8 mouse cellular contexts compared by ENCODE assay signal in the genomic region with DNA sequence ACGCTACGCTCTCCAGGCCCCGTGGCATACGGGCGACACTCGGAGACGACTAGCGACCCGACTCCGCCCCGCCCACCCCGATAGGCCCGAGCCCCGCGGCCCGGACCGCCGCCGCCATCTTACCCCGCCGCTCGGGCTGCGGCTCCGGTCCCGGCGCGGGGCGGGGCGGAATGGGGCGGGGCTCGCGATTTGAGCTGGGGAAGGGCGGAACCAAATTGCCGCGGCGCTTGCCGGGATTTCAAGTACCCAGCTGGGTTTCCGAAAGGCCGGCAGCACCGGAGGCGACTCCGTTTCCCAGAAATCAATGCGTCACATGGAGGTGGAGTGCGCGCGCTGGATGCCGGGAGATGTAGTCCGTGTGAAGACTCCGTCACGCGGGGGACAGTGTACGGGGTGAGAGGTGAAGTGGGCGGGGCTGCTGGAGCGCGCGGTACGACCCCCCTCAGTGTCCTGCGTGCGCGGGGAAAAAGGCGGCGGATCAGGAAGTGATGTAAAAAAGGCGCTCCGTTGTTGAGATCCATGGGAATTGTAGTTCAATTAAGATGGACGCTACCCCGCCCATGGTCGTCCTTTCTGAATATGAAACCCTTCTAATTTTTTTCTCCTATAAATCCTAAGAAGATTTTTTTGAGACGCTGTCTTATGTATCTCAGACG. TPM values are rescaled to one million over a fixed set of nuclear protein-coding genes. Genes with fewer than 3 reads are reported as not detected.
A peak's percentile ranks its signal among the peaks of the same experiment; 100 is the strongest.
DNase-seq lines count a peak whose midpoint lies in the region; ATAC-seq and TF ChIP-seq lines count a peak whose summit lies in the region.

A gene (minus strand): TSS at position 407 of the 656 bp plus-strand sequence.

- under 1% methylated on average over 68 of the region's 69 CpGs for WGBS in heart, embryonic 12.5 days
- under 1% methylated on average over 63 of the region's 69 CpGs for WGBS in kidney, postnatal 0 days
- WGBS in liver, embryonic 11.5 days: under 1% methylated on average over 68 of the region's 69 CpGs
- under 1% methylated on average over 69 of the region's 69 CpGs for WGBS in stomach, embryonic 14.5 days

- H3K9me3 ChIP-seq in heart, embryonic 12.5 days (replicated peaks): no peaks in the 10 kb centered on the region
- no peaks in the 10 kb centered on the region for H3K9me3 ChIP-seq in kidney, postnatal 0 days (replicated peaks; ENCODE audit: low read length)
- H3K9me3 ChIP-seq in liver, embryonic 11.5 days (ENCODE audit: control insufficient read depth, low read length): no peaks in the 10 kb centered on the region
- no peaks in the 10 kb centered on the region for H3K9me3 ChIP-seq in stomach, embryonic 14.5 days (ENCODE audit: control insufficient read depth, low read depth, low read length)

- H3K4me2 ChIP-seq in heart, embryonic 12.5 days: peak within 1 kb of the TSS; percentile 80
- peak within 1 kb of the TSS; percentile 76 for H3K4me2 ChIP-seq in kidney, postnatal 0 days (ENCODE audit: low read length)
- H3K4me2 ChIP-seq in liver, embryonic 11.5 days: peak within 1 kb of the TSS; percentile 86
- H3K4me2 ChIP-seq in stomach, embryonic 14.5 days (replicated peaks; ENCODE audit: low read depth, low read length): peak within 1 kb of the TSS; percentile 78

- H3K27ac ChIP-seq in heart, embryonic 12.5 days (ENCODE audit: poor library complexity, severe bottlenecking): peak within 1 kb of the TSS; percentile 100
- peak within 1 kb of the TSS; percentile 96 for H3K27ac ChIP-seq in kidney, postnatal 0 days
- peak within 1 kb of the TSS; percentile 96 for H3K27ac ChIP-seq in liver, embryonic 11.5 days (ENCODE audit: low read depth, low read length)
- peak within 1 kb of the TSS; percentile 99 for H3K27ac ChIP-seq in stomach, embryonic 14.5 days (ENCODE audit: low read length)

- no peaks in the 10 kb centered on the region for H3K27me3 ChIP-seq in heart, embryonic 12.5 days (replicated peaks)
- H3K27me3 ChIP-seq in kidney, postnatal 0 days (ENCODE audit: insufficient read depth, low read length): no peaks in the 10 kb centered on the region
- 0 out of 2 replicates have a peak, but pooled peaks cover 5% of the 10 kb centered on the region for H3K27me3 ChIP-seq in liver, embryonic 11.5 days (replicated peaks; ENCODE audit: control insufficient read depth, insufficient read depth, low read length)
- H3K27me3 ChIP-seq in stomach, embryonic 14.5 days (ENCODE audit: control insufficient read depth, insufficient read depth, low read length): no peaks in the 10 kb centered on the region

- ATAC-seq in erythroid progenitor cell, adult 5-6 weeks (replicated peaks; ENCODE audit: low FRiP score, poor library complexity, severe bottlenecking): peak; percentile 75
- peak; percentile 91 for ATAC-seq in heart, embryonic 12.5 days (ENCODE audit: insufficient number of reproducible peaks, low FRiP score)
- peak; percentile 88 for ATAC-seq in kidney, postnatal 0 days (replicated peaks; ENCODE audit: low FRiP score, low read depth)
- ATAC-seq in liver, embryonic 11.5 days (replicated peaks; ENCODE audit: low FRiP score): peak; percentile 84
- ATAC-seq in stomach, embryonic 14.5 days (ENCODE audit: insufficient number of reproducible peaks, insufficient read depth, low FRiP score, low read depth): peak; percentile 88

- no peak for TF ChIP-seq CTCF in kidney, postnatal 0 days (IDR thresholded peaks at IDR 0.05; ENCODE audit: low read depth)

- DNase-seq in CD4-positive helper T cell, adult 2 months (ENCODE audit: low read depth, low spot score): peak; percentile 100
- DNase-seq in brain, embryonic 18.5 days (ENCODE audit: low read depth, low spot score): peak; percentile 99
- peak; percentile 99 for DNase-seq in kidney, postnatal 0 days (ENCODE audit: low spot score)
- peak; percentile 99 for DNase-seq in liver, embryonic 11.5 days (ENCODE audit: low spot score)
- DNase-seq in naive thymus-derived CD4-positive, alpha-beta T cell, adult 2 months (ENCODE audit: low read depth): peak; percentile 99

- peaks cover 37% of the 10 kb centered on the region for H3K4me1 ChIP-seq in heart, embryonic 12.5 days (replicated peaks)
- H3K4me1 ChIP-seq in kidney, postnatal 0 days (replicated peaks; ENCODE audit: insufficient read depth, low read length): peaks cover 11% of the 10 kb centered on the region; the same call in 1 of the 2 replicates
- H3K4me1 ChIP-seq in liver, embryonic 11.5 days (replicated peaks; ENCODE audit: control insufficient read depth, insufficient read depth, low read length): peaks cover 26% of the 10 kb centered on the region
- peaks cover 15% of the 10 kb centered on the region; the same call in 1 of the 2 replicates for H3K4me1 ChIP-seq in stomach, embryonic 14.5 days (ENCODE audit: control insufficient read depth, insufficient read depth, low read length)

- H3K9ac ChIP-seq in heart, embryonic 12.5 days: peak within 1 kb of the TSS; percentile 97
- H3K9ac ChIP-seq in kidney, postnatal 0 days (ENCODE audit: low read depth, low read length): peak within 1 kb of the TSS; percentile 97
- peak within 1 kb of the TSS; percentile 96 for H3K9ac ChIP-seq in liver, embryonic 11.5 days (ENCODE audit: low read depth, low read length)
- peak within 1 kb of the TSS; percentile 98 for H3K9ac ChIP-seq in stomach, embryonic 14.5 days (replicated peaks; ENCODE audit: low read depth, low read length)

- H3K4me3 ChIP-seq in heart, embryonic 12.5 days: peak within 1 kb of the TSS; percentile 89
- H3K4me3 ChIP-seq in kidney, postnatal 0 days (replicated peaks; ENCODE audit: low read depth, low read length): peak within 1 kb of the TSS; percentile 98
- H3K4me3 ChIP-seq in liver, embryonic 11.5 days (ENCODE audit: low read depth, low read length): peak within 1 kb of the TSS; percentile 92
- H3K4me3 ChIP-seq in stomach, embryonic 14.5 days (ENCODE audit: low read depth, low read length): peak within 1 kb of the TSS; percentile 97

- peaks cover 34% of the 10 kb centered on the region for H3K36me3 ChIP-seq in heart, embryonic 12.5 days
- peaks cover 21% of the 10 kb centered on the region for H3K36me3 ChIP-seq in kidney, postnatal 0 days (ENCODE audit: insufficient read depth, low read length)
- peaks cover 18% of the 10 kb centered on the region for H3K36me3 ChIP-seq in liver, embryonic 11.5 days (ENCODE audit: control insufficient read depth, insufficient read depth, low read length)
- peaks cover 27% of the 10 kb centered on the region for H3K36me3 ChIP-seq in stomach, embryonic 14.5 days (ENCODE audit: control insufficient read depth, insufficient read depth, low read length)

RNA-seq across cellular contexts. Expression of the gene that starts here (rescaled TPM):
- 20.9 and 30.2 TPM in 2 replicates for total RNA-seq in erythroid progenitor cell, adult 5-6 weeks (2015; ENCODE audit: low replicate concordance)
- 15.8 and 31.6 TPM in 2 replicates for total RNA-seq in erythroid progenitor cell, adult 5-6 weeks (2017; ENCODE audit: low replicate concordance)
- 37.0 and 41.2 TPM in 2 replicates for polyA plus RNA-seq in heart, embryonic 12.5 days (2016; fragmentation: Nextera tagmentation; extraction: Ambion mirVana)
- polyA plus RNA-seq in kidney, postnatal 0 days (2015; fragmentation: Nextera tagmentation; extraction: Ambion mirVana): 25.6 and 27.3 TPM in 2 replicates
- polyA plus RNA-seq in liver, embryonic 11.5 days (2014; fragmentation: Nextera tagmentation; extraction: Ambion mirVana): 37.5 and 40.1 TPM in 2 replicates
- polyA plus RNA-seq in stomach, embryonic 14.5 days (2014; fragmentation: Nextera tagmentation; extraction: Ambion mirVana): 48.9 and 49.8 TPM in 2 replicates

Comparison
In these comparisons a context has a peak if more than half of its experiments do, and no peak if none do; other contexts are left out.
1. Peak in every context shown above with its lines: DNase-seq, ATAC-seq, H3K4me3 ChIP-seq and H3K27ac ChIP-seq.